Mouse (Mus musculus) hindbrain, embryonic 10.5 days (tissue): ENCODE measurements around the gene Cmtm5. TPM values are rescaled to one million over a fixed set of nuclear protein-coding genes. Genes with fewer than 3 reads are reported as not detected.

ENCODE experiments used
- DNase-seq: peaks from one replicate; pipeline ENCODE4 v3.0.0-alpha.2; 2017; ENCODE audit warnings: low spot score
- H3K27ac ChIP-seq: fragments of 300-500 bp; sonication (generic); 2 replicates; pipeline ENCODE4 v1.5.1; 2016; ENCODE audit warnings: mild to moderate bottlenecking, moderate library complexity
- H3K27me3 ChIP-seq: fragments of 300-500 bp; sonication (generic); 2 replicates; pipeline ENCODE4 v1.6.1; 2016; ENCODE audit warnings: mild to moderate bottlenecking; ENCODE audit not compliant: poor library complexity, insufficient read depth, severe bottlenecking
- H3K36me3 ChIP-seq: fragments of 300-500 bp; sonication (generic); 2 replicates; pipeline ENCODE4 v1.6.1; 2016; ENCODE audit warnings: mild to moderate bottlenecking, moderate library complexity
- H3K4me1 ChIP-seq: fragments of 300-500 bp; sonication (generic); replicated peaks from 2 replicates; pipeline ENCODE4 v1.6.1; 2016; ENCODE audit warnings: mild to moderate bottlenecking
- H3K4me3 ChIP-seq: fragments of 300-500 bp; sonication (generic); 2 replicates; pipeline ENCODE4 v1.5.1; 2016; ENCODE audit warnings: mild to moderate bottlenecking, moderate library complexity
- H3K9me3 ChIP-seq: fragments of 300-500 bp; sonication (generic); 2 replicates; pipeline ENCODE4 v1.6.1; 2016; ENCODE audit warnings: mild to moderate bottlenecking, moderate library complexity
- WGBS: fragments of 180-500 bp; shearing (Covaris S2); methylation state at CpG from one replicate; pipeline ENCODE4 v1.1.7; 2016; 5-methylcytosine and 5-hydroxymethylcytosine counted together
- polyA plus RNA-seq: library from polyadenylated mRNA; unstranded; fragments of >200 nt; fragmentation: Nextera tagmentation; extraction: Ambion mirVana; gene quantifications from 2 replicates; pipeline ENCODE4 v1.2.1, GENCODE M21; 2016

Gene Cmtm5
- polyA plus RNA-seq, 1 experiment from 2014 or later = 0.78 TPM

DNA sequence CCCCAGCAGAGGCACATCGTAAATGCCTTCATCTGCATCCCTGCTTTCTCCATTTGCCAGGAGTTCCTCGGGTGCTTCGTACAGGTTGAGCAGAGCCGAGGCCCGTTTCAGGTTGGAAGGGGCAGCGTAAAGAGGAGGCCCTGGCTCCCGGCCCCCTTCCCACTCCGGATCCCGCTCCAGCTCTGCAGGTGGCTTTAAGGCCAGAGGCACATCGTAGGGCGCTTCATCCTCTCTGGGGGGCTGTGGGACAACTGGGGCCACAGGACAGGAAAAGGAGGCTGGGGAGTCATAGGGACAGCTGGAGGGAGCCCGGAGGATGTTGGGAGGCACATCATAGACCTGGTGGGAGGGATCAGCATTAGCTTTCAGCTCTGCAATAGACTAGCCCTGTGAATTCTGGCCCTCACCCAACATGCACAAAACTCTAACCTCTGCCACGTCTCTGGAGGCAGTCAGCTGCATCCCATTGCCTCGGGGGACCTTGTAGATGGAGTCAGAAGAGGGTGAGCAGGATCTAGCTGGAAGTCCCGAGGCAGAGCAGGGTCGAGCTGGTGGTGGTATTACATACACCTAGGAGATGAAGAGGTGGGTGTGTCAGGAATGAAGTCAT, 15.9 kb upstream of the Cmtm5 start:
- 94% methylated on average over 16 of the region's 16 CpGs for WGBS
- Histone ChIP-seq H3K36me3 (peaks cover 81% of the 10 kb centered on the region), H3K4me1 (peaks cover 22% of the 10 kb centered on the region), H3K27ac (0 out of 2 replicates have a peak overlapping the region, but pooled peaks have one; percentile 16), H3K9me3 (peaks cover 21% of the 10 kb centered on the region), H3K27me3 (no peaks in the 10 kb centered on the region), H3K4me3 (no peak overlapping the region)
- no peak for DNase-seq

DNA sequence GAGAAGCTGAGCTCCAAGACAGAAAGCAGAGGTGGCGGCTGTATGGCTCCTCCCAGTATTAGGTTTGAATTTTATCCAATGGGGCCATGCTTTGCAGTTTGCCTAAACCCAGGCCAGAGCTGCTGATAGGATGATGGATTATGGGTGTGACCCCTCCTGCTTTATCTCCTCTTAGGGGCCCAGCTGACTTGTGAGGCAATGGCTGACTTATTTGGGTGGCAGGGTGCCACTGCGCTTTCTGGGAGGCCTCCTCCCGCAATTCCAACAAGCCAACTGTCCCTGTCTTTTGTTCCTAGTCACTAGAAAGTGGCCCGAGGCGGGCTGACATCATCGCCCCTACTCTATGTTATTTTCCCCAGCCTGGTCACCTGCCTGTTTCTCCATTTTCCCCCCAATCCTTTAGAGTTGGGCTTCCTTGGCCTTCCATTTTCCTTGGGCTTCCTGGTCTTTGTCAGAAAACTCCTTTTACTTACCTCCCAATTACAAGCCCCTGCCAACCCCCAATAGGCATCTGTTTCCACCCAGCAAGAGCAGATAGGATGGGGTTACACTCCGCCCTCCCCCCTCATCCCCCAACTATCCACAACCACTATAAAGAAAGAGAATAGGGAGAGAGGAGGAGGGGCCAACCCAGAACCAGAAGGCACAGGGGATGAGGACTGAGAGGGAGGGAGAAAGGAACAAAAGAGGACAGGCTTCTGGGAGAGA, 11.3 kb upstream of the Cmtm5 start:
- Histone ChIP-seq H3K27me3 (peaks cover 8% of the 10 kb centered on the region), H3K9me3 (peaks cover 21% of the 10 kb centered on the region), H3K4me1 (peaks cover 51% of the 10 kb centered on the region), H3K4me3 (peak overlapping the region; percentile 71), H3K27ac (peak overlapping the region; percentile 99), H3K36me3 (peaks cover 35% of the 10 kb centered on the region)
- WGBS = 7% methylated on average over 7 of the region's 7 CpGs
- DNase-seq = peak; percentile 73

DNA sequence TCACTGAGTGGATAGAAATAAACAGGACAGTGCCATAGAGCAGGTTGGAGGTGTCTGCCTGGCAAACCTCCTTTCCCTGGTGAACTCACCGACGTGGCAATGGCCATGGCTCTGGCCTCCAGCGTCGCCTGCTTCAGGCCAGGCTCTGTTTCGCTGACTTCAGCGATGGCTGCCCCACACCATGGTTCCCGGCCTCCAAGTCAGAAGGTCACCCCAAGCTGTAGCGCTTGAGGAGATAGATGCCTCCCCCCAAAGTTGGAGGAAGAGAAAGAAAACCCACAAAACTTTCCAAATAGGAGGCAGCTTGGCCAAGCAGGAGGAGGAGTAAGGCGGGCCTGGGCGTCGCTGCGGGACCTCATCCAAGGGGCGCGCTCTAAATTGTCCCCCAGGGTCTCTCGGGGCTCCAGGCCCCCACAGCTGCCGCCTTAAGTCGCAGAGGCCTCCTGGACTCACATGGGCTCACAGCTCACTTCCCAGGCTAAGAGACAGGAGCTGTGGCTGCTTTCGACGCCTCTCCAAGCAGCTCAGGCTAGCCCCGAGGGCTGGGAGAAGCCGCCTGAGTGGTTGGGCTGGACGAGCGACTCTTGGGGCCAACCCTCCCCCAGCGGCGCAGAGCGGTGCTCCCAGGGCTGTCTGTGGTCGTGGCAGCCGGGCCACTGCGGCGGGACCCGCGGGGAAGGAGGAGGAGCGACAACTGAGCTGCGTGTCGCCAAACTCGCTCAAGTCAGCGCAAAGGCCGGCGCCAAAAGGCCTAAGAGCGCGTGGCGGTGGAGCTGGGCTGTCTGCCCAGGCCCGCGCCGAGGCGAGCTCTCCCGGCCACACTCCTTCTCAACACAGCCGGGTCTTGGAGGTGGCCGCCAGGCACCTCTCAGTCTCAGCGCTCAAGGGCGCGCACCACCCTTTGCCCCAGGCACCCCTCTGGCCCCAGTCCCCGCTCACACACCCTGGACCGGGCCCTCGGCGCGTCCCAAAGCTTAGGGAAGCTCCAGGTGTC, 10.4 kb upstream of the Cmtm5 start, which contains the start of gene Efs:
Efs (minus strand) TSS at position 778 of the 994 bp plus-strand sequence.
- H3K27me3 ChIP-seq = peaks cover 8% of the 10 kb centered on the region
- under 1% methylated on average over 57 of the region's 57 CpGs for WGBS
- peaks cover 27% of the 10 kb centered on the region for H3K36me3 ChIP-seq
- H3K4me3 ChIP-seq = peak within 1 kb of the TSS; percentile 71
- peak; percentile 81 for DNase-seq
- H3K27ac ChIP-seq = peak within 1 kb of the TSS; percentile 99
- peaks cover 20% of the 10 kb centered on the region for H3K9me3 ChIP-seq
- peaks cover 59% of the 10 kb centered on the region for H3K4me1 ChIP-seq

DNA sequence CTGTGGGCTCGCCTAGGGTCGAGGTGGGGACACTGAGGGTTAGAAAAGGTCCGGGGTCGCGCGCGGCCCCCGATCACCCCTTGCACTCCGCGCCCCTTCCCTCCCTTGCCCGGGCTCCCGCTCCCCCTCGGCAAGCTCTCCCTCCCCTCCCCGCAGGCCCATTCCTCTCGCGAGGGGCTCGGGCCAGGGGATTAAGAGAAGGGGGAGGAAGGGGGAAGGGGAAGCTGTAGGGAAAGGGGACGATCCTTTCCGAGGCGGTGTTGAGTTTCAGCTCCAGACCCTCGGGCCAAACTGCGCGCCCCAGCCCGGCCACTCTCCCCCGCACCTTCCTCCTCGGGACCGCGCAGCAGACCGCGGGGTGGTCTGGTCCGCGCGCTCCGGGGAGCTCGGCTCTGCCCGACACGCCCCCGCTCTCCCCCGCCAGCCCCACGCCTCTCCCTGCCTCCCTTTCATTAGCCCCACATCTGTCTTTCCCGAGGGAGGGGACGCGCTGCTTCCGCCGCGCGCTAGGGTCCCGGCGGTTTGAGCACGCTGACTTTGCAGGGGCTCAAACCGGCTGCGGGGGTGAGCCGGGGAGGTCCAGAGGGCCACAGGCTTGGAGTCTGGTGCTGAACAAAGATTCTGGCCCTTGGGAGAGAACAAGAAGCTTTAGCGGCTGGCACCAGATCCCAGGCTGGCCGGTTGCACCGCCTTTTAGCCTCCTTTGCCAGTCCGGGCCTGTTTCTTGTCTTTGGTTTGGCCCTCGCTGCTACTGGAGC, 9.5 kb upstream of the Cmtm5 start:
- Histone ChIP-seq H3K4me3 (peak overlapping the region; percentile 71), H3K36me3 (peaks cover 18% of the 10 kb centered on the region), H3K27me3 (peaks cover 8% of the 10 kb centered on the region), H3K4me1 (peaks cover 64% of the 10 kb centered on the region), H3K27ac (peak overlapping the region; percentile 99), H3K9me3 (peaks cover 11% of the 10 kb centered on the region)
- WGBS = under 1% methylated on average over 54 of the region's 58 CpGs
- peak; percentile 88 for DNase-seq

DNA sequence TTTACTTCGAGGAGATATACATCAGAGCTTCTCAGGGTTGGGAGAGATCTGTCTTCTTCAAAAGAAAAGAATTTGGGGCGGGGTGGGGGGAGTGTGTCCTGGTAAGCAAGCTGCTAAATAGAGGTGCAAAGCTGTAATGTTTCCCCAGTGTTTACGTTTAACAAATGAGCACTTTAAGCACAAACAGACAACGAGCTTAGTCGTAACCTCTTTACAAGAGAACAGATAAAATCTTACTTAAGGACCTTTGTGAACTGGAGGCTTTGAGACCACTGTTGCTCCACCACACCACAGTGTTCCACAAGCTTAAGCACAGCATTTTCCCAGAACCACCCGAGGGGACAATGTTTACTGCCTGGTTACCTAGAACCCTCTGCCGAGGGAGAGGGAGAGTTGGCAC, 8.8 kb upstream of the Cmtm5 start:
- no peak for DNase-seq
- peaks cover 69% of the 10 kb centered on the region for H3K4me1 ChIP-seq

DNA sequence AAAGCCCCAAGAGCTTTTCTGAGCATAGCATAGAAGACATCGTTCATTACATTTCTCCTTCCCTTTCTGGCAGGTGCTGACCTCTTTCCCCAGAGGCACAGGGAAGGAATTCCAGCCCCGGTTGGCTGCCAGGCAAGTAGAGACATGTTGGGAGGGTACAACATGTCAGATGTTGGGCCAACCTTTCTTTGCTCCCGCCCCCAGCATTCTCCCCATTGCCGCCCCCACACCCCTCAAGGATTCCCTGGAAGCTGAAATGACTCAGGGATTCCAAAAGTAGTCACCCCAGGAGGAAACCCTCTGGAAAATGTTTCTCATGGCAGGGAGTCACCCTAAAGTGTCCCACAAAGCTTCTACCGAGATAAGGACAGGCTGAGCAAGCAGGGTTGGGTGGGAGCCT, 6.3 kb upstream of the Cmtm5 start:
- no peak overlapping the region for H3K4me3 ChIP-seq
- 77% methylated on average over 5 of the region's 5 CpGs for WGBS
- H3K36me3 ChIP-seq = no peaks in the 10 kb centered on the region
- no peaks in the 10 kb centered on the region for H3K9me3 ChIP-seq
- H3K27ac ChIP-seq = 0 out of 2 replicates have a peak overlapping the region, but pooled peaks have one; percentile 14
- DNase-seq = no peak
- H3K27me3 ChIP-seq = peaks cover 8% of the 10 kb centered on the region
- H3K4me1 ChIP-seq = peaks cover 63% of the 10 kb centered on the region

More for the DNA sequence above, 8.8 kb upstream of the Cmtm5 start:
- Histone ChIP-seq H3K27me3 (peaks cover 8% of the 10 kb centered on the region), H3K36me3 (peaks cover 10% of the 10 kb centered on the region), H3K9me3 (peaks cover 3% of the 10 kb centered on the region; the same call in 1 of the 2 replicates), H3K27ac (peak overlapping the region; percentile 99), H3K4me3 (peak overlapping the region; percentile 71)
- 15% methylated on average over 7 of the region's 7 CpGs for WGBS

DNA sequence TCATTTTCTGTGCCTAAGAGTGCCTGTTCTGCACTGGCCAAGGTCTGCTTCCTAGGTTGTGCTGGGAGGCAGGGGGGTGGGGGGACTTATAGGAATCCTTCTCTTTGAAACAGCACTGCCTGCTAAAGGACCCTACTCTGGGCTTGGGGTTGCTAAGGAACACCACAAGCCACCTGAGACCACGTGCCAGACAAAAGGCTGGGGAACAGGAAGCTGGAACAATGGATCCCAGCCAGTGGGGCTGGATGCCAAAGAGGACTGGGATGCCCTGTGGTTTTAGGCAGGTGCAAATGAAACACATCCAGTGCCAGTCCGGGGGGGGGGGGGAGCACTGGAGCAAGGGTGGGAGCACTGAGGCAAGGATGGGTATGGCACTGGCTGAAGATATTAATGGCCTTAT, 5.6 kb upstream of the Cmtm5 start:
- H3K36me3 ChIP-seq = no peaks in the 10 kb centered on the region
- no peak for DNase-seq
- H3K27ac ChIP-seq = peak overlapping the region; percentile 14; the same call in 1 of the 2 replicates
- H3K27me3 ChIP-seq = peaks cover 8% of the 10 kb centered on the region
- WGBS = 17% methylated on average over 2 of the region's 2 CpGs
- H3K4me1 ChIP-seq = peaks cover 60% of the 10 kb centered on the region
- H3K4me3 ChIP-seq = no peak overlapping the region
- no peaks in the 10 kb centered on the region for H3K9me3 ChIP-seq

DNA sequence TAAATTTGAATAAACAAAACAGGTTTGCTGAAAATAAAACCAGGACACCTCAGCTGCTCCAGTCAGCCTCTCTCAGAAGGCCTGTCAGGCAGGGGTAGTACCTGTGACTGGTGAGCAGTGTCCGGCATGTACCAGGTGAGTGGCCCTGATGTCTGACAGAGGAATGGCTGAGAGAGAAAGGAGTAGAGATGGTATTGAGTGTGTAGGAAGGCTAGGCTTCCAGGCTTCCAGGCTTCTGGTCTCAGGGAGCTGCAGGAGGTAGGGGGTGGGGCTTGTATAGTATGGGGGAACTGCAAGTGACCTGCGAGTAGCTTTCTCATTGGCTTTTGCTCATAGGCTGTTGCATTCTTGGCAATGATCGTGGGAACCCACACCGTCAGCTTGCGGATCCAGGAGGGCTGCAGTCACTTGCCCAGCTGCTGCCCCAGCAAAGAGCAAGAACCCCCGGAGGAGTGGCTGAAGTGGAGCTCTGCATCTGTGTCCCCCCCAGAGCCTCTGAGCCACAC, 3.4 kb upstream of the Cmtm5 start, which contains the start of gene Il25:
Il25 (plus strand) TSS at position 51 of the 506 bp plus-strand sequence.
- Histone ChIP-seq H3K9me3 (no peaks in the 10 kb centered on the region), H3K27ac (peak within 1 kb of the TSS; percentile 53), H3K4me3 (0 out of 2 replicates have a peak within 1 kb of the TSS, but pooled peaks have one; percentile 1), H3K36me3 (no peaks in the 10 kb centered on the region), H3K4me1 (peaks cover 50% of the 10 kb centered on the region), H3K27me3 (peaks cover 8% of the 10 kb centered on the region)
- DNase-seq = no peak
- 32% methylated on average over 6 of the region's 6 CpGs for WGBS

DNA sequence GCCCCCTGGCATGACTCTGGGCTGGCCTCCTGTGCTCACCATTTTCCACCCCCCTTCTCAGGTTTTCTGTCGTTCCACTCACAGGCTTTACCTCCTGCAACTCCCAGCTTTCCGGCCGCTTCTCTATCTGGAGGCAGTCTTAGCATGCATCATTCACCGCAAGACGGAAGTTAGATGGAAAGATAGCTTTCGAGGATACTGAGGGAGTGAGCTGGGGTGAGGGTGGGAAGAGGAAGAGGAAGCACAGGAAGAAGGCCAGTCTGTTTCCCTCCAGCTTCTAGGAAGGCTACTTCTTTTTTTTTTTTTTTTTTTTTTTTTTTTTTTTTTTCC, 735 bp downstream of the Cmtm5 start:
- Histone ChIP-seq H3K27ac (peak overlapping the region; percentile 73), H3K27me3 (no peaks in the 10 kb centered on the region), H3K4me3 (0 out of 2 replicates have a peak overlapping the region, but pooled peaks have one; percentile 4), H3K4me1 (peaks cover 31% of the 10 kb centered on the region), H3K9me3 (no peaks in the 10 kb centered on the region), H3K36me3 (no peaks in the 10 kb centered on the region)
- no peak for DNase-seq
- 57% methylated on average over 6 of the region's 6 CpGs for WGBS

DNA sequence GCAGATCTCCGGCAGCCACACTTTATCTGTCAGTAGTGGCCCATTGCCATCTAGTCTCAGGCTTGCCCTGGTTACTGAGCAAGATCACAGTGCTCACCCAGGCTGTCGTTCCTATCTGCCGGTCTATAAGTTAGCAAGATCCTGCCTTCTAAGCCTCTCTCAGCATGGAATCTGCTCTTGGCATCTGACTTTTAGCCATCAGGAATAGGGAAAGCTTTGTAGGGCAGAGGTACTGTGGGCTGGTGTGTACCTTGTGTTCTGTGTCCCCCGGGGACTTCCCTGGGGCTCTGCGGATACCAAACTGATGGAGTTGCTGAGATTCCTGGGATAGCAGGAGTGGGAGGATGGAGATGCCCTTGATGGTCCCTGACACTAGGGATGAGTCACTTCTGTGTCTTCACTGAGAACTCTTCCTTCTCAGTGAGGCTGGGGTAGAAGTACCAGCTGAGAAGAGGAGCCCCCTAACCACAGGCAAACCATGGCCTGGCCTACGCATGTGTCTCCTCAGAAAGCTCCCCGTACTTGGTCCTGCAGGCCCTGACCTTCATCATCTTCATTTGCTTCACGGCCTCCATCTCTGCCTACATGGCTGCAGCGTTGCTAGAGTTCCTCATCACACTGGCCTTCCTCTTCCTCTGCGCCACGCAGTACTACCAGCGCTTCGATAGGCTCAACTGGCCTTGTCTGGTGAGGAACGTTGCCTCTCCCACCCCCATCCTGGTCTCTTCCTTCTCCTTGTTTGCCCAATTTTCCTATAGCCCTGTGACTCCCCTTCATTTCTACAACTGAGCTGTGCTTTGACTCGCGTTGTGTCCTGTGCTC, 1.5 kb downstream of the Cmtm5 start:
- 90% methylated on average over 16 of the region's 16 CpGs for WGBS
- no peaks in the 10 kb centered on the region for H3K36me3 ChIP-seq
- H3K9me3 ChIP-seq = no peaks in the 10 kb centered on the region
- no peak for DNase-seq
- H3K4me3 ChIP-seq = no peak overlapping the region
- H3K27ac ChIP-seq = no peak overlapping the region
- peaks cover 27% of the 10 kb centered on the region for H3K4me1 ChIP-seq
- H3K27me3 ChIP-seq = no peaks in the 10 kb centered on the region
